Mouse (Mus musculus): Measurements from ENCODE around the gene Hpse2. TPM values are rescaled to one million over a fixed set of nuclear protein-coding genes. Genes with fewer than 3 reads are reported as not detected.

Gene Hpse2
- polyA plus RNA-seq, 1 experiment, result not detected

- H3K36me3 ChIP-seq (ENCODE audit: control insufficient read depth, insufficient read depth, low read length, poor library complexity, severe bottlenecking), result no peaks in the 10 kb centered on the region
- H3K27me3 ChIP-seq (ENCODE audit: control insufficient read depth, insufficient read depth, low read length, poor library complexity, severe bottlenecking), result no peaks in the 10 kb centered on the region
- H3K4me3 ChIP-seq (ENCODE audit: low read depth, low read length), result no peak overlapping the region
- no peak overlapping the region for H3K9ac ChIP-seq (ENCODE audit: low read depth, poor library complexity, severe bottlenecking)
- H3K9me3 ChIP-seq (replicated peaks; ENCODE audit: control insufficient read depth, insufficient read depth, low read length, poor library complexity, severe bottlenecking), result no peaks in the 10 kb centered on the region
- TF ChIP-seq CTCF (IDR thresholded peaks at IDR 0.05; ENCODE audit: low read depth, low read length) (no peak), EP300 (IDR thresholded peaks at IDR 0.05; ENCODE audit: insufficient read depth, low read depth, low read length) (no peak), POLR2A (IDR thresholded peaks at IDR 0.05; ENCODE audit: insufficient read depth, low read length) (no peak)
- H3K4me1 ChIP-seq (ENCODE audit: control insufficient read depth, insufficient read depth, low read length), result no peaks in the 10 kb centered on the region
- H3K27ac ChIP-seq (ENCODE audit: insufficient read depth, low read length), result no peak overlapping the region
These were observed 519.0 kb downstream of the Hpse2 start for GRCm38 (mm10) chr19:42868958-42869662.

GRCm38 (mm10) chr19:42863013-42863412 lies 525.1 kb downstream of the Hpse2 start:
- Histone ChIP-seq H3K4me3 (ENCODE audit: low read depth, low read length) (no peak overlapping the region), H3K27me3 (ENCODE audit: control insufficient read depth, insufficient read depth, low read length, poor library complexity, severe bottlenecking) (no peaks in the 10 kb centered on the region), H3K9me3 (replicated peaks; ENCODE audit: control insufficient read depth, insufficient read depth, low read length, poor library complexity, severe bottlenecking) (no peaks in the 10 kb centered on the region), H3K9ac (ENCODE audit: low read depth, poor library complexity, severe bottlenecking) (no peak overlapping the region), H3K36me3 (ENCODE audit: control insufficient read depth, insufficient read depth, low read length, poor library complexity, severe bottlenecking) (no peaks in the 10 kb centered on the region), H3K4me1 (ENCODE audit: control insufficient read depth, insufficient read depth, low read length) (no peaks in the 10 kb centered on the region), H3K27ac (ENCODE audit: insufficient read depth, low read length) (no peak overlapping the region)
- TF ChIP-seq EP300 (IDR thresholded peaks at IDR 0.05; ENCODE audit: insufficient read depth, low read depth, low read length) (no peak), POLR2A (IDR thresholded peaks at IDR 0.05; ENCODE audit: insufficient read depth, low read length) (no peak), CTCF (IDR thresholded peaks at IDR 0.05; ENCODE audit: low read depth, low read length) (no peak)

GRCm38 (mm10) chr19:42857096-42857495 lies 531.1 kb downstream of the Hpse2 start:
- no peak overlapping the region for H3K4me3 ChIP-seq (ENCODE audit: low read depth, low read length)
- H3K9me3 ChIP-seq (replicated peaks; ENCODE audit: control insufficient read depth, insufficient read depth, low read length, poor library complexity, severe bottlenecking), result no peaks in the 10 kb centered on the region
- no peaks in the 10 kb centered on the region for H3K36me3 ChIP-seq (ENCODE audit: control insufficient read depth, insufficient read depth, low read length, poor library complexity, severe bottlenecking)
- no peak overlapping the region for H3K27ac ChIP-seq (ENCODE audit: insufficient read depth, low read length)
- TF ChIP-seq CTCF (IDR thresholded peaks at IDR 0.05; ENCODE audit: low read depth, low read length) (no peak), EP300 (IDR thresholded peaks at IDR 0.05; ENCODE audit: insufficient read depth, low read depth, low read length) (no peak), POLR2A (IDR thresholded peaks at IDR 0.05; ENCODE audit: insufficient read depth, low read length) (no peak)
- no peaks in the 10 kb centered on the region for H3K4me1 ChIP-seq (ENCODE audit: control insufficient read depth, insufficient read depth, low read length)
- no peak overlapping the region for H3K9ac ChIP-seq (ENCODE audit: low read depth, poor library complexity, severe bottlenecking)
- no peaks in the 10 kb centered on the region for H3K27me3 ChIP-seq (ENCODE audit: control insufficient read depth, insufficient read depth, low read length, poor library complexity, severe bottlenecking)

- Histone ChIP-seq H3K9me3 (replicated peaks; ENCODE audit: control insufficient read depth, insufficient read depth, low read length, poor library complexity, severe bottlenecking) (no peaks in the 10 kb centered on the region), H3K9ac (ENCODE audit: low read depth, poor library complexity, severe bottlenecking) (no peak overlapping the region), H3K4me1 (ENCODE audit: control insufficient read depth, insufficient read depth, low read length) (no peaks in the 10 kb centered on the region), H3K36me3 (ENCODE audit: control insufficient read depth, insufficient read depth, low read length, poor library complexity, severe bottlenecking) (no peaks in the 10 kb centered on the region), H3K27me3 (ENCODE audit: control insufficient read depth, insufficient read depth, low read length, poor library complexity, severe bottlenecking) (no peaks in the 10 kb centered on the region), H3K4me3 (ENCODE audit: low read depth, low read length) (no peak overlapping the region), H3K27ac (ENCODE audit: insufficient read depth, low read length) (no peak overlapping the region)
- TF ChIP-seq EP300 (IDR thresholded peaks at IDR 0.05; ENCODE audit: insufficient read depth, low read depth, low read length) (no peak), CTCF (IDR thresholded peaks at IDR 0.05; ENCODE audit: low read depth, low read length) (no peak), POLR2A (IDR thresholded peaks at IDR 0.05; ENCODE audit: insufficient read depth, low read length) (no peak)
These were observed 532.5 kb downstream of the Hpse2 start for GRCm38 (mm10) chr19:42855649-42856048.

GRCm38 (mm10) chr19:42850444-42850843 lies 537.7 kb downstream of the Hpse2 start:
- no peaks in the 10 kb centered on the region for H3K36me3 ChIP-seq (ENCODE audit: control insufficient read depth, insufficient read depth, low read length, poor library complexity, severe bottlenecking)
- no peaks in the 10 kb centered on the region for H3K9me3 ChIP-seq (replicated peaks; ENCODE audit: control insufficient read depth, insufficient read depth, low read length, poor library complexity, severe bottlenecking)
- no peaks in the 10 kb centered on the region for H3K27me3 ChIP-seq (ENCODE audit: control insufficient read depth, insufficient read depth, low read length, poor library complexity, severe bottlenecking)
- no peaks in the 10 kb centered on the region for H3K4me1 ChIP-seq (ENCODE audit: control insufficient read depth, insufficient read depth, low read length)
- no peak overlapping the region for H3K9ac ChIP-seq (ENCODE audit: low read depth, poor library complexity, severe bottlenecking)
- TF ChIP-seq POLR2A (IDR thresholded peaks at IDR 0.05; ENCODE audit: insufficient read depth, low read length) (no peak), EP300 (IDR thresholded peaks at IDR 0.05; ENCODE audit: insufficient read depth, low read depth, low read length) (no peak), CTCF (IDR thresholded peaks at IDR 0.05; ENCODE audit: low read depth, low read length) (no peak)
- no peak overlapping the region for H3K27ac ChIP-seq (ENCODE audit: insufficient read depth, low read length)
- H3K4me3 ChIP-seq (ENCODE audit: low read depth, low read length), result no peak overlapping the region

- TF ChIP-seq EP300 (IDR thresholded peaks at IDR 0.05; ENCODE audit: insufficient read depth, low read depth, low read length), result no peak
- TF ChIP-seq POLR2A (IDR thresholded peaks at IDR 0.05; ENCODE audit: insufficient read depth, low read length), result no peak
- TF ChIP-seq CTCF (IDR thresholded peaks at IDR 0.05; ENCODE audit: low read depth, low read length), result no peak
- Histone ChIP-seq H3K9ac (ENCODE audit: low read depth, poor library complexity, severe bottlenecking) (no peak overlapping the region), H3K27me3 (ENCODE audit: control insufficient read depth, insufficient read depth, low read length, poor library complexity, severe bottlenecking) (no peaks in the 10 kb centered on the region), H3K36me3 (ENCODE audit: control insufficient read depth, insufficient read depth, low read length, poor library complexity, severe bottlenecking) (no peaks in the 10 kb centered on the region), H3K4me1 (ENCODE audit: control insufficient read depth, insufficient read depth, low read length) (no peaks in the 10 kb centered on the region), H3K4me3 (ENCODE audit: low read depth, low read length) (no peak overlapping the region), H3K27ac (ENCODE audit: insufficient read depth, low read length) (no peak overlapping the region), H3K9me3 (replicated peaks; ENCODE audit: control insufficient read depth, insufficient read depth, low read length, poor library complexity, severe bottlenecking) (no peaks in the 10 kb centered on the region)
These were observed 548.4 kb downstream of the Hpse2 start for GRCm38 (mm10) chr19:42839621-42840294.
